In genomic region chr7:137517588-137517987, GRCm38 (mm10) we compare ENCODE assay signal across 27 mouse cellular contexts.
DNase-seq lines count a peak whose midpoint lies in the region; ATAC-seq and TF ChIP-seq lines count a peak whose summit lies in the region.
"Had no signal": no experiment of that assay in that cellular context is flagged by ENCODE, and none has a peak within 500 bp of the region (broad histone marks: within the 10 kb centered on the region; RNA-seq: fewer than 3 reads in every experiment).

No protein-coding gene starts in this region.

- no peak overlapping the region for H3K4me3 ChIP-seq in heart, adult 2 months
- H3K4me3 ChIP-seq in stomach, postnatal 0 days (ENCODE audit: low read depth, low read length), result no peak overlapping the region
- H3K4me3 ChIP-seq: forebrain, embryonic 13.5 days; hindbrain, embryonic 15.5 days; liver, embryonic 15.5 days; neural tube, embryonic 15.5 days had no signal

- H3K4me1 ChIP-seq in heart, adult 2 months (ENCODE audit: control insufficient read depth, insufficient read depth, low read length), result no peaks in the 10 kb centered on the region
- H3K4me1 ChIP-seq in stomach, postnatal 0 days (replicated peaks; ENCODE audit: control insufficient read depth, insufficient read depth), result no peaks in the 10 kb centered on the region
- H3K4me1 ChIP-seq: forebrain, embryonic 13.5 days; hindbrain, embryonic 15.5 days; liver, embryonic 15.5 days; neural tube, embryonic 15.5 days had no signal

- H3K36me3 ChIP-seq in heart, adult 2 months (ENCODE audit: control insufficient read depth, insufficient read depth, low read length), result no peaks in the 10 kb centered on the region
- no peaks in the 10 kb centered on the region for H3K36me3 ChIP-seq in stomach, postnatal 0 days (ENCODE audit: control insufficient read depth, insufficient read depth, low read length)
- H3K36me3 ChIP-seq: hindbrain, embryonic 15.5 days; liver, embryonic 15.5 days; neural tube, embryonic 15.5 days had no signal

- no peaks in the 10 kb centered on the region for H3K79me2 ChIP-seq in heart, adult 2 months (replicated peaks; ENCODE audit: control insufficient read depth, insufficient read depth, low read length)

- peak overlapping the region; percentile 28; the same call in 1 of the 2 replicates for H3K27ac ChIP-seq in heart, adult 2 months
- H3K27ac ChIP-seq in stomach, postnatal 0 days (replicated peaks), result peak overlapping the region; percentile 69
- H3K27ac ChIP-seq: forebrain, embryonic 13.5 days; hindbrain, embryonic 15.5 days; liver, embryonic 15.5 days; neural tube, embryonic 15.5 days had no signal

- intact Hi-C loops in heart, adult 2 months (cut with DNase I), result no loop called here

- H3K4me2 ChIP-seq in stomach, postnatal 0 days (replicated peaks; ENCODE audit: low read depth), result no peak overlapping the region
- H3K4me2 ChIP-seq: forebrain, embryonic 13.5 days; hindbrain, embryonic 15.5 days; liver, embryonic 15.5 days; lung, embryonic 14.5 days; neural tube, embryonic 15.5 days had no signal

- ATAC-seq in stomach, postnatal 0 days (ENCODE audit: low FRiP score, low TSS enrichment), result no peak
- ATAC-seq: activated CD4-positive, CD25-positive, alpha-beta regulatory T cell, adult 4 months; forebrain, embryonic 13.5 days; inflammation-experienced regulatory T-cells, adult 6 months had no signal

- TF ChIP-seq EP300 in heart, adult 2 months (IDR thresholded peaks at IDR 0.05; ENCODE audit: insufficient read depth, low read depth, low read length), result no peak
- TF ChIP-seq EP300 in stomach, postnatal 0 days (optimal IDR thresholded peaks at IDR 0.05), result no peak

- no peak for TF ChIP-seq CTCF in heart, adult 2 months (IDR thresholded peaks at IDR 0.05)
- TF ChIP-seq CTCF in stomach, postnatal 0 days (IDR thresholded peaks at IDR 0.05; ENCODE audit: low read depth), result no peak

- H3K27me3 ChIP-seq in heart, adult 2 months (ENCODE audit: control insufficient read depth, insufficient read depth, low read length), result no peaks in the 10 kb centered on the region
- no peaks in the 10 kb centered on the region for H3K27me3 ChIP-seq in stomach, postnatal 0 days (ENCODE audit: control insufficient read depth, insufficient read depth, low read length)
- H3K27me3 ChIP-seq: forebrain, embryonic 13.5 days; hindbrain, embryonic 15.5 days; liver, embryonic 15.5 days; neural tube, embryonic 15.5 days had no signal

- H3K9ac ChIP-seq in heart, adult 2 months (ENCODE audit: low read depth, low read length), result no peak overlapping the region
- H3K9ac ChIP-seq in stomach, postnatal 0 days (ENCODE audit: low read length), result no peak overlapping the region
- H3K9ac ChIP-seq: forebrain, embryonic 13.5 days; hindbrain, embryonic 15.5 days; liver, embryonic 15.5 days; lung, embryonic 14.5 days; neural tube, embryonic 15.5 days had no signal

- no peaks in the 10 kb centered on the region for H3K9me3 ChIP-seq in stomach, postnatal 0 days (ENCODE audit: control insufficient read depth, low read length)
- H3K9me3 ChIP-seq: forebrain, embryonic 13.5 days; hindbrain, embryonic 15.5 days; liver, embryonic 15.5 days; neural tube, embryonic 15.5 days had no signal

- TF ChIP-seq POLR2A in heart, adult 2 months (IDR thresholded peaks at IDR 0.05; ENCODE audit: insufficient read depth, low read depth, low read length), result no peak

- peak; percentile 15 for DNase-seq in gastrocnemius, adult 18-20 months (ENCODE audit: low spot score)
- DNase-seq in gastrocnemius, adult 8-10 months (ENCODE audit: low spot score in 2 of 2), result no peak
- no peak for DNase-seq in heart, adult 2 months
- no peak for DNase-seq in heart, postnatal 4 days
- peak; percentile 23 for DNase-seq in urinary bladder, postnatal 14 days (ENCODE audit: low spot score)
- DNase-seq in urinary bladder, postnatal 25 days (ENCODE audit: low spot score), result no peak
- no peak for DNase-seq in stomach, postnatal 0 days (ENCODE audit: low spot score)
- no peak for DNase-seq in adrenal gland, adult 2 months
- DNase-seq: adrenal gland, adult 8-10 months; cerebellum, adult 11 months; cerebellum, adult 9-10 months; cerebellum, postnatal 36 days; kidney, adult 11 months; kidney, postnatal 25 days; liver; lung, embryonic 14.5 days; lung, postnatal 14 days; midbrain, embryonic 14.5 days; right cerebral cortex, adult 18-20 months; spleen, adult 18-20 months; thymus, postnatal 14 days had no signal

Comparison
In these comparisons a context has a peak if more than half of its experiments do, and no peak if none do; other contexts are left out.
1. DNase-seq: peak in gastrocnemius, adult 18-20 months (single experiment) and urinary bladder, postnatal 14 days (single experiment); none in gastrocnemius, adult 8-10 months (0 of 2), heart, adult 2 months (0 of 2), heart, postnatal 4 days (single experiment), urinary bladder, postnatal 25 days (single experiment), stomach, postnatal 0 days (single experiment) and adrenal gland, adult 2 months (single experiment).